Mouse (Mus musculus): ENCODE data around the gene Dntt. TPM values are rescaled to one million over a fixed set of nuclear protein-coding genes. Genes with fewer than 3 reads are reported as not detected.

Dntt gene
- total RNA-seq, 2 experiments from 2014 or later = not detected

GRCm38 (mm10) chr19:41052247-41052646, 23.2 kb downstream of the Dntt start:
- DNase-seq (ENCODE audit: low spot score in 2 of 2) = no peak

DNA sequence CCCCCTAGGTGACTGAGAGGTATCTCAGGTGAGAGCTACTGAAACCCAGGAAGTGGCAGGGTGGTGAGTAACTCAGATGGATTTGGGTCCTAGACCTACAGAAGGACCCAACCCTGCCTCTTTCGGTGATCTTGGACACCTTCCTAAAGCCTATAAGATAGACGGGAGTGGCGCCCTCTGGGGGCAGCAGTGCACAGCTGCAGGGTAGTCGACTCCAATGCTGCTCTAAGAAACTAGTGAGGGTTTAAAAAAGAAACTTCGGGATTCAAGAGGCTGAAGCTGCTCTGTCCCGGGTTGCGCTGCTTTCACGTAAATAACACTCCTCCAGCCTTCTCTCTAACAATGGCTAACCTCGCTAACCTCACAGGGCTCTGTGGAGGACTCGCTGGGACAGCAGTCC, 24.5 kb downstream of the Dntt start:
- DNase-seq (ENCODE audit: low spot score in 2 of 2) = no peak

DNA sequence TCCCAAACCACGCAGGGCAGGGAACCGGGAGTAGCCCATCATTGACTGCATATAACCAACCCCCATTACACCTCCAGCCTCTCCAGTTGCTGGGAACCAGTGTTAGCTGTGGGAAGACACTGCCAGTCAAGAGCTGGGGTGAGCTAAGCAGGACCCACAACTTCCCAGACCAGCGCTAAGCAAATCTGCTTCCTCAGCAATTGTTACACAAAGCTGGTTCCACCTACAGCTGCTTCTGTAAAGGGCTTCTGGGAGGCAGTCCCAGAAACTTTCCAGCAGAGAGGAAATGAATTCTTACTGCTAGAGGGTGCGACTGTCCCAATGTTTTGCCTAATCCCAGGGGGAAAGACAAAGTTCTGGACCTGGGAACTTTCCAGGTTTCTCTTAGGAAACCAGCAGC, 25.6 kb downstream of the Dntt start:
- no peak for DNase-seq (ENCODE audit: low spot score in 2 of 2)

DNA sequence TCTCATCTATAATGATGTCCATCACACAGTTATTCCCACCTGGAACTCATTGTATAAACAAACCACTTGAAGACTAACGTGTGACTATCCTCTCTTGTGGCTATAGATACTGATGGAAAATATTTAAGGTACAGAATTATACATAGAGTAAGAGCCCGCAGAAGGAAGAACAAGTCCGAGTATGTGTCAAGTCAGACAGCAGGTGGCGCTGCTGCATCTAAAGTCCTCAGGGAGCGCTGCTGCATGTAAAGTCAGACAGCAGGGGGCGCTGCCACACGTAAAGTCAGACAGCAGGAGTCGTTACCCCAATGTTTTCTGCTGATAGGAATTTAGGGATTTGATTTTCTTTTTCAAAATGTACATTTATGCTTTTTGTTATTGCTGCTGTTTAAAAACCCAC, 42.4 kb downstream of the Dntt start:
- peak; percentile 91 to 95 for DNase-seq (ENCODE audit: low spot score in 2 of 2)

- no peak for DNase-seq (ENCODE audit: low spot score in 2 of 2)
Observed at GRCm38 (mm10) chr19:41073746-41074455, 44.8 kb downstream of the Dntt start.

DNA sequence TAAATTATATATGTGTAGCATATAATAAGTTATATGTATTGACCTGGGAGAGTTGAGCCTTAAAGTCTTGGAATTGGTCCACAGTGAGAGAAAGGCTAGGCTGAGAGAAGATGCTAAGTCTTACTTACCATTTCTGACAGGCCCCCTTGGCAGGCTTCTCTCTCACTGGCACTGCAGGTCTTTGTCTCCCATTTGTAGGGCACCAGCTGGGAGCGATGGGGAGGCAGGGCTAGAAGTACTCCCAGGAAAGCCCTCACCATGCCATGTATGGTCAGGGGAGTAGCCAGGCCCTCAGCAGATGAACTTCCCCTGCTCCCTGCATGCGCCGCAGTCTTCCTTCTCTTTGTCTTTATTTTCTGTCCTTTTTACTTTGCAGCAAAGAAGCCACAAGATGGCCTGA, 47.8 kb downstream of the Dntt start, which contains the start of gene Opalin:
Gene Opalin, minus strand, starts transcription at position 208 of the 400 bp plus-strand sequence.
- DNase-seq (ENCODE audit: low spot score in 2 of 2) = no peak

- DNase-seq (ENCODE audit: low spot score in 2 of 2) = no peak
Observed at GRCm38 (mm10) chr19:41081589-41081988, 52.5 kb downstream of the Dntt start.

DNA sequence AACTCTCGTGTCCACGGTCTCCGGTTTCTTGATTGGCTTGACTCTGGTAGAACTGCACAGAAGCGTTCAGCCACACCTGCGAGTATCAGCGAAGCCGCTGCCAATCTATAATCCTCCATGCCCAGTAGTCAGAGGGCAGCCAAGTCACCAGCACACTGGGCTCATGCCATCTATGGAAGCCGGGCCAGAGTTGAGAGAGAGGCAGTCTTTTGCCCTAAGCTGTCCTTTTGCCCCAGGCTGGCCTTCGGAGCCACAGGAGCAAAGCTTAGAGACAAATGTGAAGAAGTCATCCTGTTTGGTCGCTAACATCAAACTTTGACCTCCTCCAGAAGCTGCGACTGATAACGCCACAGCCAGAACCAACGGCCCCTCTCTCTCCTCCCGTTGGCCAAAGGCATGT, 54.6 kb downstream of the Dntt start:
- no peak for DNase-seq (ENCODE audit: low spot score in 2 of 2)

DNA sequence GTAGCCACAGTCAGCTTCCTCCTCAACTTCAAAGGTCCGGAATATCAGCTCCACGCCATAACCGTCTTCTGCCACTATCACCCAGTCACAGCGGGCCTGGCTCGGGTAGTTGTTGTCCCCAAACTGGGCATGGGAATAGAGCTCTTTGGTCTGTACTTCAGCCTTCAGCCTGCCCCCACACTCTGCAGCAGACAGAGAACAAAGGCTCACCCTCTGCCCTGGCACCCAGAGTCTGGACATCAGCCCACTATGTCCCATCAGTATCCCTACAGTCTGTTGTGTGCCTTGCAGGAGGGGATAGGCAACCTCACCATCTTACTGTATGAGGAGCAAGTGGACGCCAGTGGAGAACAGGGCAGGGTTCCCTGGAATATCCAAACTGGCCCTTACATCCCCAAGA, 57.2 kb downstream of the Dntt start:
- no peak for DNase-seq (ENCODE audit: low spot score in 2 of 2)

- peak; percentile 85 to 88 for DNase-seq (ENCODE audit: low spot score in 2 of 2)
Observed at GRCm38 (mm10) chr19:41086700-41087099, 57.6 kb downstream of the Dntt start.

- no peak for DNase-seq (ENCODE audit: low spot score in 2 of 2)
Observed at GRCm38 (mm10) chr19:41087901-41088300, 58.8 kb downstream of the Dntt start.

GRCm38 (mm10) chr19:41088491-41088890, 59.4 kb downstream of the Dntt start:
- no peak for DNase-seq (ENCODE audit: low spot score in 2 of 2)

GRCm38 (mm10) chr19:41089833-41090232, 60.8 kb downstream of the Dntt start:
- DNase-seq (ENCODE audit: low spot score in 2 of 2) = peak; percentile 65 to 76

DNA sequence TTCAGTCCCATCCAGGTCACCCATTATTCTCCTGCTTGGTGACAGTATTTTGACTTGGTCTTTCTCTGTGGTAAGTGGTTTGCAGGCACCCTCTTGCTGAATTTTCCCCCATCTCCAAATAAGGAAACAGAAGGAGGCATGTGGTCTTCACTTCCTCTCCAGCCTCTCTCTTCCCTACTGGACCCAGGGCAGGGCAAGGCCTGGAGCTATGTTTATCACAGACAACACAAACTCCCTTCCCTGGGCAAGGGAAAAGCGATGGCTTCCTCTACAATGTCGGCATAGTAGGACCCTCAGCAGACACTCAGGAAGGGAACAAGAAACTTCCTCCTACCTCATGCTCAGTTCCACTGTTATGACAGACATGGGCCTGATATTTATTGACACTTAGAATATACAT, 62.8 kb downstream of the Dntt start:
- no peak for DNase-seq (ENCODE audit: low spot score in 2 of 2)

DNA sequence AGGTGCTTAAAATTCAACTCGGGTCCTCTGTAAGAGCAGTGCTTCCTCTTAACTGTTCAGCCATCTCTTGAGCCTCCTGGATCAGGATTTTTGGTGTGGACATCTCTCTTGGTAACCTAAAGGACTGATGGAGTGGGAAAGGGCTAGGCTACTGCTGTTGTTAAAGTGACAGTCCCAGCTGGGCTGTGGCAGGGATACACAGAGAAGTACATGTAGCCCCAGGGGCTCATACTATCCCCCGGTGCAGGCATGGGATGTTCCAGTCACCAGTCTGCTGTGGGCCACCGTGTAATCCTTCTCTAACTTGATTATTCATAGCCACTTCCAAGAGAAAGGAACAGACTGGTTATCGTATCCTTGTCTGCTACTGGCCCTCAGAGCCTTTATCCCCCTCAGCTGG, 68.0 kb downstream of the Dntt start:
- DNase-seq (ENCODE audit: low spot score in 2 of 2) = no peak

DNA sequence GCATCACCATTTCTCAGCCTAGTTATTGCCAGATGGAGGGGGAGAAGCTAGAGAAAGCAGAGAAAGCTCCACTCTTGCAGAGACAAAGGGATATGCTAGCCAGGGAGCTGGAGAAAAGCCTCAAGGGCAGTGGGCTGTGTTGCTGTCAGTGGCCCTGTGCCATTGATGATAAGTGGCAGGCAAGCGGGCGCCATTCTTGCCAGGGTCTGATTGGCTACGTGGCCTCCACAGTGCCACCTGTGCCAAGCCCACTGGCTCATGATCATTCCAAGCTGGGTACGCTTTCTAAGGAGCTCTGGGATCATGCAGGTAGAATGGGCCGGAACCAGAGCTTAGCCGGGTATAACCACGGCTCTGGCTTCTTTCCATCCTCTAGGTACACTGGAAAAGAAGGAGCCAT, 71.8 kb downstream of the Dntt start:
- no peak for DNase-seq (ENCODE audit: low spot score in 2 of 2)

DNA sequence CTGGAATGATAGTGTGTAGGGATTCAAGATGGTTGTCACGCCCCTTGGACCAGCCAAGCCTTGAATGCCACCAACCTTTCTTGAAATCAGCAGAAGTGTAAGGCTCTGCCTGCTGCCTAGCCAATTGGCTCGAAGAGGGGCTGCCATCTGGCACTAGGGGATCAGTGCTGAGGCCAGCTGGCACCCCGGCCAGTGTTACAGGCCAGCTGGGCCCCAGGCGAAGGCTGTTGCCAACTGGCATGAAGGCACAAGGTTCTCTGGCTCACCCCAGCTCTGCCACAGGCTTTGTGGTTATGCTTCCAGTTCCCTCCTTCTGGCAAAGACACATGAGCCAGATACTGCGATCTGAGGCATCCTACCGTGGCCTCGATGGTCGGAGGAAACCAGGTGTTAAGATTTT, 72.3 kb downstream of the Dntt start:
- peak; percentile 55 to 66 for DNase-seq (ENCODE audit: low spot score in 2 of 2)

DNA sequence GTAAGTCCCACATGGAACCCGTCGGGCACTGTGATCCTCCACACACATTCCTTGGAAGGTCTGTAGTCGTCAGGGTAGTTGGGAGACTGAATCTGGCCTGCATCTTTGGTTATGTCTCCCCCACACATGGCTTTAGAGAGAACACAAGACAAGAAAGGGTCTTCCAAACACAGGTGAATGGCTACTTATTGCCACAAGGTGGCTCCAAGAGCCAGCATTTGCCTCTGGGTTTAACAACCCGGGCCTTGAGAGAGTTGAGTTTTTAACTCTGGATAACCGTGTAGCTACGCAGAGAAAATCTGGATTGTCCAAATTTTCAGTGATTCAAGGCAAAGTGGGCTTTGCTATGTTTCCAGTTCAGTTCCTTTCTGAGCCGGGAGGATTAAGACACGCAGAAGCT, 75.8 kb downstream of the Dntt start:
- DNase-seq (ENCODE audit: low spot score in 2 of 2) = peak in 1 of 2 experiments; percentile 22

GRCm38 (mm10) chr19:41107530-41107929, 78.5 kb downstream of the Dntt start:
- no peak for DNase-seq (ENCODE audit: low spot score in 2 of 2)

DNA sequence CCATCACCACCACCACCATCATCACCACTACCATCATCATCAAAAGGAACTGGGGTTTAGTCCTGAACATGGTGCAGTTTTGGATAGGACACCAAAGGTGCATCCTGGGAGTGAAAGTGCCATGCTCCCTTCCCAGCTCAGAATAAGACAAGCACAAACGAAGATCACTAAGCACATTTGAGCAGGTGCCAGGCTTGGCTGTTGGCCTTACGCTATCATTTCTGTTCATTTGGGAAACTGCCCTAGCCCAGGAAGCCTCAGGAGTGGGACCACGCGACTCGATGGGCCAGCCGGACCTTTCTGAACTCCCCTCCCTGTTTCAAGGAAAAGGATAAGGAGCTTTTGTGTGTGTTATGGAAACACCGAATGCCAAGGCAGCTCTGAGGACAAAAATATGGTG, 79.6 kb downstream of the Dntt start:
- no peak for DNase-seq (ENCODE audit: low spot score in 2 of 2)

All from left cerebral cortex, adult 18-20 months (tissue).